Mouse (Mus musculus) myocyte (in vitro differentiated cells): ENCODE measurements around the gene Ring1. TPM values are rescaled to one million over a fixed set of nuclear protein-coding genes. Genes with fewer than 3 reads are reported as not detected.

ENCODE experiments used
- H3K27me3 ChIP-seq: one replicate; pipeline ENCODE4 v1.6.1; 2011; ENCODE audit not compliant: control insufficient read depth, insufficient read depth, insufficient read length
- H3K36me3 ChIP-seq: one replicate; pipeline ENCODE4 v1.6.1; 2011; ENCODE audit not compliant: control insufficient read depth, insufficient read depth
- H3K4me2 ChIP-seq: one replicate; pipeline ENCODE4 v1.6.1; 2011; ENCODE audit warnings: low read depth, control low read depth
- H3K4me3 ChIP-seq: one replicate; pipeline ENCODE4 v1.5.1; 2011; ENCODE audit warnings: mild to moderate bottlenecking, control low read depth, moderate library complexity
- H3K79me2 ChIP-seq: one replicate; pipeline ENCODE4 v1.6.1; 2011; ENCODE audit not compliant: control insufficient read depth, insufficient read depth
- H3ac ChIP-seq: one replicate; pipeline ENCODE4 v1.6.1; 2011; ENCODE audit not compliant: control insufficient read depth, insufficient read length
- CEBPB ChIP-seq: IDR thresholded peaks from 2 replicates; pipeline ENCODE4 v1.6.1; 2011; ENCODE audit warnings: mild to moderate bottlenecking, moderate library complexity; ENCODE audit not compliant: poor library complexity, insufficient read depth, severe bottlenecking
- E2F4 ChIP-seq: IDR thresholded peaks from one replicate; pipeline ENCODE4 v1.6.1; 2011; ENCODE audit warnings: mild to moderate bottlenecking, control low read depth, moderate library complexity; ENCODE audit not compliant: insufficient read depth
- MAX ChIP-seq: IDR thresholded peaks from one replicate; pipeline ENCODE4 v1.6.1; 2011; ENCODE audit warnings: low read depth, mild to moderate bottlenecking, control low read depth
- MYOD1 ChIP-seq, 3 experiments: IDR thresholded peaks; one replicate each; pipeline ENCODE4 v1.6.1; 2011; ENCODE audit warnings: control low read depth in 2 of 3, low read depth in 2 of 3, mild to moderate bottlenecking in 2 of 3, moderate library complexity in 1 of 3; ENCODE audit not compliant: insufficient read length in 2 of 3, control insufficient read depth in 1 of 3
- MYOG ChIP-seq, 3 experiments: IDR thresholded peaks; one replicate each; pipeline ENCODE4 v1.6.1; 2011; ENCODE audit warnings: control low read depth in 2 of 3, low read depth in 2 of 3, mild to moderate bottlenecking in 2 of 3; ENCODE audit not compliant: insufficient read length in 2 of 3, control insufficient read depth in 1 of 3, insufficient read depth in 1 of 3
- POLR2A ChIP-seq: IDR thresholded peaks from one replicate; pipeline ENCODE4 v1.6.1; 2011; ENCODE audit warnings: low read depth, mild to moderate bottlenecking, control low read depth, moderate library complexity; ENCODE audit not compliant: insufficient read length
- POLR2AphosphoS2 ChIP-seq: IDR thresholded peaks from one replicate; pipeline ENCODE4 v1.6.1; 2011; ENCODE audit warnings: low read depth, control low read depth; ENCODE audit not compliant: insufficient read length
- REST ChIP-seq: IDR thresholded peaks from one replicate; pipeline ENCODE4 v1.6.1; 2011; ENCODE audit warnings: mild to moderate bottlenecking, control low read depth, moderate library complexity; ENCODE audit not compliant: insufficient read depth, insufficient read length
- SRF ChIP-seq: IDR thresholded peaks from one replicate; pipeline ENCODE4 v1.6.1; 2011; ENCODE audit warnings: low read depth; ENCODE audit not compliant: control insufficient read depth, insufficient read length
- TCF12 ChIP-seq: IDR thresholded peaks from one replicate; pipeline ENCODE4 v1.6.1; 2011; ENCODE audit warnings: mild to moderate bottlenecking, control low read depth; ENCODE audit not compliant: poor library complexity, insufficient read depth, severe bottlenecking
- TCF3 ChIP-seq: IDR thresholded peaks from one replicate; pipeline ENCODE4 v1.6.1; 2011; ENCODE audit warnings: low read depth, control low read depth; ENCODE audit not compliant: insufficient read length
- USF1 ChIP-seq: IDR thresholded peaks from one replicate; pipeline ENCODE4 v1.6.1; 2011; ENCODE audit warnings: low read depth, mild to moderate bottlenecking, control low read depth, moderate library complexity
- polyA plus RNA-seq: library from polyadenylated mRNA; unstranded; fragments of >200 nt; fragmentation: generic; extraction: Trizol; gene quantifications from one replicate; pipeline ENCODE4 v1.2.1, GENCODE M21; 2012; ENCODE audit warnings: missing spikeins

Gene Ring1
- polyA plus RNA-seq, 1 experiment, result 42.9 TPM

GRCm38 (mm10) chr17:33980181-33981035 is 44.1 kb downstream of the Ring1 start:
- H3K27me3 ChIP-seq, result peaks cover 14% of the 10 kb centered on the region
- no peak for TF ChIP-seq USF1
- TF ChIP-seq MYOG (IDR thresholded peaks at IDR 0.05; ENCODE audit: control insufficient read depth in 1 of 3, insufficient read depth in 1 of 3, insufficient read length in 2 of 3, low read depth in 2 of 3), result no peak
- no peak for TF ChIP-seq MAX
- no peaks in the 10 kb centered on the region for H3K36me3 ChIP-seq
- no peak overlapping the region for H3K4me3 ChIP-seq
- no peak overlapping the region for H3ac ChIP-seq
- H3K79me2 ChIP-seq, result no peaks in the 10 kb centered on the region
- H3K4me2 ChIP-seq, result no peak overlapping the region

- Histone ChIP-seq H3K79me2 (no peaks in the 10 kb centered on the region), H3K4me3 (no peak overlapping the region), H3K27me3 (peaks cover 18% of the 10 kb centered on the region), H3K4me2 (no peak overlapping the region), H3ac (no peak overlapping the region), H3K36me3 (no peaks in the 10 kb centered on the region)
- no peak for TF ChIP-seq MYOG (IDR thresholded peaks at IDR 0.05; ENCODE audit: control insufficient read depth in 1 of 3, insufficient read depth in 1 of 3, insufficient read length in 2 of 3, low read depth in 2 of 3)
- TF ChIP-seq TCF12, result no peak
- no peak for TF ChIP-seq POLR2A
- TF ChIP-seq TCF3, result no peak
- TF ChIP-seq MYOD1 (IDR thresholded peaks at IDR 0.05; ENCODE audit: control insufficient read depth in 1 of 3, insufficient read length in 2 of 3, low read depth in 2 of 3), result no peak
- no peak for TF ChIP-seq USF1
- TF ChIP-seq MAX, result no peak
- no peak for TF ChIP-seq SRF
- no peak for TF ChIP-seq POLR2AphosphoS2
- no peak for TF ChIP-seq CEBPB
- no peak for TF ChIP-seq E2F4
- TF ChIP-seq REST, result no peak
These were observed 44.9 kb downstream of the Ring1 start for GRCm38 (mm10) chr17:33979512-33980050.

- Histone ChIP-seq H3K79me2 (no peaks in the 10 kb centered on the region), H3K27me3 (peaks cover 23% of the 10 kb centered on the region), H3ac (no peak overlapping the region), H3K36me3 (no peaks in the 10 kb centered on the region), H3K4me3 (no peak overlapping the region), H3K4me2 (peak overlapping the region; percentile 66)
- no peak for TF ChIP-seq REST
- no peak for TF ChIP-seq USF1
- TF ChIP-seq POLR2A, result no peak
- TF ChIP-seq E2F4, result no peak
- TF ChIP-seq SRF, result no peak
- no peak for TF ChIP-seq CEBPB
- TF ChIP-seq MYOG (IDR thresholded peaks at IDR 0.05; ENCODE audit: control insufficient read depth in 1 of 3, insufficient read depth in 1 of 3, insufficient read length in 2 of 3, low read depth in 2 of 3), result no peak
- no peak for TF ChIP-seq TCF3
- TF ChIP-seq POLR2AphosphoS2, result no peak
- no peak for TF ChIP-seq MAX
- TF ChIP-seq MYOD1 (IDR thresholded peaks at IDR 0.05; ENCODE audit: control insufficient read depth in 1 of 3, insufficient read length in 2 of 3, low read depth in 2 of 3), result no peak
- no peak for TF ChIP-seq TCF12
These were observed 45.8 kb downstream of the Ring1 start for GRCm38 (mm10) chr17:33978631-33979031.

GRCm38 (mm10) chr17:33977861-33978557 is 46.5 kb downstream of the Ring1 start:
- Histone ChIP-seq H3K27me3 (peaks cover 23% of the 10 kb centered on the region), H3K36me3 (no peaks in the 10 kb centered on the region), H3K79me2 (no peaks in the 10 kb centered on the region), H3K4me2 (peak overlapping the region; percentile 66), H3K4me3 (no peak overlapping the region), H3ac (no peak overlapping the region)
- TF ChIP-seq POLR2A (no peak), TCF12 (no peak), USF1 (no peak), MAX (no peak), SRF (no peak), E2F4 (no peak), POLR2AphosphoS2 (no peak), MYOG (IDR thresholded peaks at IDR 0.05; ENCODE audit: control insufficient read depth in 1 of 3, insufficient read depth in 1 of 3, insufficient read length in 2 of 3, low read depth in 2 of 3) (no peak), CEBPB (no peak), REST (no peak), TCF3 (no peak), MYOD1 (IDR thresholded peaks at IDR 0.05; ENCODE audit: control insufficient read depth in 1 of 3, insufficient read length in 2 of 3, low read depth in 2 of 3) (no peak)
